Mouse (Mus musculus) ES-CJ7 (cell line): ENCODE measurements around the gene Ndufaf1.

Source experiments
- DNase-seq: peaks from one replicate; pipeline ENCODE4 v3.0.0; 2011; ENCODE audit warnings: low read depth, low spot score

Ndufaf1 gene

DNA sequence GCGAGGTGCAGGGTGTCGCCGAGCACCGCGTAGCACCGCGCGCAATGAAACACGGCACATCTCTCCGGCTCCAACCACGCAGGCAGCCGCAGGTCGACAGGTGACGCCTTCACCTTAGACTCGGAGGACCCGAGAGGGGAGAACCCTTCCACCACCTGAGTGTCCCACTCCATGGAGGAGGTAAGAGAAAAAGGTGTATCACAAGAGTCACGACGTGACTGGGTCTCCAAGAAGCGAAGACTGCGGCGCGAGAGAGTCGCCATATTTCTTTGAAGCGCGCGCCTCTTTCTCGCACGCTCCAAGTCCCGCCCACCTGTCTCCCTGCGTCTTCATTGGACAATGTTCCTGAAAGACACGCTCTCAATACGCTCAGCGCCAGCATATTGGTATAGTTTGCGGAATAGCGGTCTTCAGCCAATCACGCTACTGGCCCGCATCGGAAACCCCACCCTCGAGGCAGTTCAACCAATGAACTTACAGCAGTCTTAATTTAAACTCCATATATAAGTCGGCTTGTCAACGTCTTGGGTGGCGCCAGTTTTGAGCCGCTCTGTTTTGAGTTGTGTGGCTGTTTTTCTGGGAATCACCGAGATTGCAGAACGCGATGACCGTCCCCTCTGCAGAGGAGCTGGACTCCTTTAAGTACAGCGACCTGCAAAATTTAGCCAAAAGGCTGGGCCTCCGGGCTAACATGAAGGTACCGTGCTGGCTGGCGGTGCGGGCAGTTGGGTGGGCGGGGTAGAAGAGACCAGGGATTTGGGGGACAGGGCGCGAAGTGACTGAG lies 44.2 kb downstream of the Ndufaf1 start, which contains the start of the genes Nusap1 and Oip5:
Gene Nusap1 (plus strand): TSS at position 100 of the 784 bp plus-strand sequence.
Gene Oip5 (minus strand): TSS at position 271 of the 784 bp plus-strand sequence.
- DNase-seq: peak; percentile 100

DNA sequence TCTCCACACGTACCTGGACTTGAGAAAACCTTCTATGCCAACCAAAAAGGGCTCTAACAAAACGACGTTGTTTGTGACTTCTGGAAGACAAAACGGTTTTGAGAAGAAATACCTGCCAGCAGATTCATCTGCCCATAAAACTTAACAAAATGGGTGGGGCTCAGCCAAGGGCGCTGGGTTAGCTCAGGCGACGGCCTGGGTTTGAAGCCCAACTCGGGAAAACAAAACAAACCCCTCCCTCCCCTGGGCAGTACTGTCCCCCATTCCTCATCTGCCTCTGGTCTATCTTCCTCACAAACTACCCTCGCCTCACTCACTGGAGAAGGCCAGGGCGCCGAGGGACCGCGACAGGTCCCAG lies 44.8 kb downstream of the Ndufaf1 start:
- no peak for DNase-seq

DNA sequence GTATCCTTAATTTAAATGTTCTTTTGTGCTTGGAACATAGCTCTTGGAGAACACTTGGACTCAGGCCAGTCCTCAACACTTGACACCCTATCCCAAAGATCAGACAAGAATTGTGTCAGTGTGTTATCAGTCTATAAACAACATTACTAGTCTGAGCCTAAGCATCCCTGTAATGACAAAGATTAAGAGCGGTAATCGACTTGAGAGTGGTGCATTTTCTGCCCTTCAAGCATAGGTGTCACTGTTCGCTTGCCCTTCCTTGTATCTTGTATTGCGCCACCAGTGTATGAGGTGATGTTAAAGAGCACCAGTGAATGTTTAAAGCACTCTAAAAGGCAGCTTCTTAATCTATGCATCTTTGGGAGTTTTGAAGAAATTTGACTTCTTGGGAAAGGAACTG lies 55.6 kb downstream of the Ndufaf1 start:
- no peak for DNase-seq
